Mouse (Mus musculus): ENCODE measurements around the gene Tns4.

Gene Tns4

DNA sequence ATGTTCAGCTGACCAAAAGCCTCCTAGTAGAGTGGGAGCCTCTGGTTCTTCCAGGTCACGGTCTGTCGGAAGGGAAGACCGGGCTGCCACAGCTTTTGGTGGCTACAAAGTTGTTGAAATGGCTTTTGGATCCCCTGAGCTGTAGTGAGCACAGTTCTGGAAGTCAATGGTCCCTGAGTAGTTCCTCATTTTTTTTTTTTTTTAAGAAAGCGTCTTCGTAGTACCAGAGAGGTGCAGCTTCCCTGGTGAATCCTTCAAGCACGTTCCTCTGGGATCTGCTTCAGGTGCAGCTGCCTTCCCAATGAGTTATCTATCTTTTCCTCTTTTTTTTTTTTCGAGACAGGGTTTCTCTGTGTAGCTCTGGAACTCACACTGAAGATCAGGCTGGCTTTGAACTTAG lies 4.6 kb upstream of the Tns4 start:
- DNase-seq (ENCODE audit: low spot score) = no peak

DNA sequence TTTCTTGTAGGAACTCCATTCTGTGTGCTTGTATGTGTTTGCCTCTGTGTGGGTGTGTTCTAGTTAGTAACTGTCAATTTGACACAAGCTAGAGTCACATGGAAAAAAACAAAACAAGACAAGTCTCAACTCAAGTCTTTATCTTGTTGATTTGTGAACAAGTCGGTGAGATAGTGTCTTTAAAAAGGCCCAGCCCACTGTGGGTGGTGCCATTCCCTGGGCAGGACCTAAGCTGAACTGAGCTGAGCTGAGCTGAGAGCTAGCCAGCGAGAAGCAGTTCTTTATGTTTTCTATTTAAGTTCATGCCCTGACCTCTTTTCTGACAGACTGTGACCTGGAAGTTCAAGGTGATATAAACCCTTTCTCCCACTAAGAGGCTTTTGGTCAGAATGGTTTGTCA lies 2.6 kb upstream of the Tns4 start:
- DNase-seq (ENCODE audit: low spot score) = peak; percentile 46

DNA sequence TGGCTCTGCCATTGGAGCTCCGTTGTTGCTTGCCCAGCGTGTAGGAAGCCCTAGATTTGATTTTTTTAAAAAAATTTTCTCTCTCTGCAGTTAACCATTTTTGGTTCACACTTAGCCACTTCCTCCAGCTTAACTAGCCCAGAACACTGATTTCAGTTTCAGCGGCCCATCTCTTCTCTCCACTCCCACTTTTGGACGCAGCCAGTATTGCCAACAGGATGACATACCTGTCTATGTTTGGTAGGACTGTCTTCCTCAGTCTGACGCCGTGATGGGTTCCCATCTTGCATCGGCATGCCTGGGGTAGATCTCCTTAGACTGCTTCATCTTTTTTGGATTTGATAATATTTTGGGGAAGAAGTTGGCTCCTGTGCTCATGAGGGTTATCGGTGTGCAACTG lies 1.3 kb upstream of the Tns4 start:
- DNase-seq (ENCODE audit: low spot score) = no peak

GRCm38 (mm10) chr11:99088486-99088885 lies 620 bp downstream of the Tns4 start:
- no peak for DNase-seq (ENCODE audit: low spot score)

DNA sequence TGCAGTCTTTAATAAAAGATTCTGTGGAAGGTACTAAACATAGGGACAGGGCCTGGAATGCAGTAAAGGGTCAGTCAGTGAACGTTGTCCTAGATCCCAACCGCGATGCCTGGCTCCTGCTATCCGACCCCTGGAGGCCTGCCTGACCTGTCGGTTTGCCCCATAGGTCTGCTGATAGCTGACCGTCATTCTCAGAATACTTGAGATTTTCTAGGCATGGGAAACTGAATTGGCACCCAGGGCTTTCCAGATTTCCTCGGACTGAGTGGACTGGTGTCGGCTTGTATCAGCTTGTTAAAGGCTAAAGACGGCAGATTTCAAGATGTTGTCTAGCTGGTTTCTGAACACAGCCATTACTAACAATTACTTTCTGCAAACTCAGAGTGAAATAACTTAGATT lies 4.7 kb downstream of the Tns4 start:
- peak; percentile 53 for DNase-seq (ENCODE audit: low spot score)

GRCm38 (mm10) chr11:99083516-99083915 lies 5.6 kb downstream of the Tns4 start:
- no peak for DNase-seq (ENCODE audit: low spot score)

GRCm38 (mm10) chr11:99082098-99082497 lies 7.0 kb downstream of the Tns4 start:
- DNase-seq (ENCODE audit: low spot score) = peak; percentile 74

GRCm38 (mm10) chr11:99081566-99081965 lies 7.5 kb downstream of the Tns4 start:
- no peak for DNase-seq (ENCODE audit: low spot score)

GRCm38 (mm10) chr11:99080902-99081543 lies 8.1 kb downstream of the Tns4 start:
- no peak for DNase-seq (ENCODE audit: low spot score)

GRCm38 (mm10) chr11:99077869-99078268 lies 11.2 kb downstream of the Tns4 start:
- no peak for DNase-seq (ENCODE audit: low spot score)

DNA sequence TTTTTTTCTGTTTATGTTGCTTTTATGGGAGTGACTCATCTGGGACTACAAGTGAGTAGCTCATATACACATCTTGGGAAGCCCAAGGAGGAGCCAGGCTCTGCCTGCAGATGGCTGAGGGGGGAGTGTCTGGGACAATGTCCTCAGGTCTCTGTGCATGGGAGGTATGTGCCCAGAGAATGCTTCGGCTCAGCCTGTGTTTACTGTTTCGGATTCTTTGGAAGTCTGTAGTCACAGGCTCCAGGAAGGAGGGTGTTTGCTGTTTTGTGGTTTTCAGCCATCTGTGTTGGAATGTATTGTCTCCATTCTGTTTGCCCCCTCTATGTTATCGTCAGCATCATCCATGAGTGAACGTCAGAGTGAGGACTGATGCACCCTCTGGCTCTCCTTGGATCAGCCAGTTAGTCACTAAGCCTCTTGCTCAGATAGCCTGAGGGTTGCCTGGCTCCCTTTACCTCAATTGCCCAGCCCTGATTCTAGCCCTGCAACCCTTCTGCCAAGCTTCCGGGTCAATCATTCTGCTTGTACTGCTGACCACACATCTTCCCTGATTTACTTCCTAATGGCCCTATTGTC lies 12.3 kb downstream of the Tns4 start:
- DNase-seq (ENCODE audit: low spot score) = no peak

GRCm38 (mm10) chr11:99073781-99074180 lies 15.3 kb downstream of the Tns4 start:
- no peak for DNase-seq (ENCODE audit: low spot score)

DNA sequence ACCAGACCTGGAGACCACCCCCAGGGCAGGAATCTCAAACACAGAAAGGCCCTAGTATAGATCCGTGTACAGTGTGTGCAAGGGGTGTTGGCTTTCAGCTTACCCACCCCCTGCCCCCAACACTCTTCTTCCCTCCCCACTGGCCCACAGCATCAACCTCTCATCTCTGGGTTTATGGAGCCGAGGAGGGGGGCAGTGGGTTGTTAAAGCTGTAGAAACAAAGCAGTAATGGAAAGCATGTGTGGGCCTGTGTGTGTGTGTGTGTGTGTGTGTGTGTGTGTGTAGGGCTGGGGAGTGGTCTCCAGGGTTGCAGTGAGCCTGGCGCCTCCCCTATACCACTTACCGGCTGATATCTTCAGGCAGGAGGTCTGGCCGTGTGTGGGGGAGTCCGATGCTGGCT lies 17.2 kb downstream of the Tns4 start:
- no peak for DNase-seq (ENCODE audit: low spot score)

DNA sequence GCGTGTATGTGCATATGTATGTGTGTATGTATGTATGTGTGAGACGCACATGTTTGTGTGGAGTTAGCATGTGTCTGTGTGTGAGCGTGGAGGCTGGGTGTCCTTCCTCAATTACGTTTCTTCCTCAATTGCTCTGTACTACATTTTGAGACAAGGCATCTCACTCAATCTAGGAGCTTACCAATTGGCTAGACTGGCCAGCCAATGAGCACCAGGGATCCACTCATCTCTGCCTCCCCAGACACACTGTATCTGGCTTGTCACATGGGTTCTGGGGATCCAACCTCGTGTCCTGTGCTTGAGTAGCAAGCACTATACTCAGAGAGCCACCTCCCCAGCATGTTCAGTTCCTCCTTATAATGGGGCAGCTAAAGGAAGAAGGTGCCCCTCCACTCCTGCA lies 20.7 kb downstream of the Tns4 start:
- no peak for DNase-seq (ENCODE audit: low spot score)

DNA sequence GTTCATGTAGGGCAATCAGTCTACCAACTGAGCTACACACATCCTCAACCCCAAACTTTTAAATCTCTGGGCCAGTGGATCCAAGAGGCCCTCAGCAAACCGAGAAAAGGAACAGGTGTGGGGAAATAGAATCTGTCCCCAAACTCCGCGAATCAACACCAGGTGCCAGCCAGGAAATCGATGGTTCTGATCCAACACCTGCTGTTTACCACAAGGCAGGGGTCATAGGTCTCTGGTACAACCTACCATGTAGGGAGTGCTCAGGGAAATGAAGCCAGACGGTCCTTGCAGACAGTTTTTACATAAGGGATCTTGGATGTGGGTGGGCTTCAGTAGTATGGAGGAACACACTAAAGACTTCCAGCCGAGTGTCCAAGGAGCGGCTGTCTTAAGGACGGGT lies 21.5 kb downstream of the Tns4 start:
- DNase-seq (ENCODE audit: low spot score) = no peak

DNA sequence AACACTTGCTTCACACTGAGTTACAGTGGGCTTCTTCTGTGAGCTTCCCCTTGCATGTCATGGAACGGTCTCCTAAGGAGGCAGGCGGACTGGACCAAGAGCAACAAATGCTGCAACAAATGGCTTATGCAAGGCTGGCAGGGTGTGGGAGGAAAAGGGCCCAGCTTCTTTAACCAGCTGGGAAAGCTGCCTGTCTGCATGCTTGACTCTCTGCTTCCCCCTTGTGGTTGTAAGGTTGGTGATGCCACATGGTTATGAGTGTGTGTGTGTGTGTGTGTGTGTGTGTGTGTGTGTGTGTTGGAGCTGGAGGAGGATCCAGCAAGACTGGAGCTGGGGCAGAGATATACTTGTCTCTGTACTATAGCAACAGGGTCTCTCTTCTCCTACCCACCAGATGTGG lies 23.1 kb downstream of the Tns4 start:
- DNase-seq (ENCODE audit: low spot score) = peak; percentile 83

DNA sequence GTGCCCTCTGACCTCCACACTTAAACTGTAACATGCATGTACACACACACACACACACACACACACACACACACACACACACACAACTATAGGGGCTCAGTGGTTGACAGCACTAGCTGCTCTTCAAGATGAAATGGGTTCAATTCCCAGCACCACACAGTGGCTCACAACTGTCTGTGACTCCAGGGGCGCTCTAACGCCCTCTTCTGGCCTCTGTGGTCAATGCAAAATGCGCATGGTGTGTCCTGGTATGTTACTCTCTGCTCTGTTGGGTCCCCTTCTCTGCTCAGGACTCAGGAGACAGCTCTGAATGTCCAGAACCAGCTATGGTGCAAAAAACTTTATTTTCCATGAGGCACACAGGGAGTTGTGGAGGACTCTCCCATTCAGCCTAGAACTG lies 23.8 kb downstream of the Tns4 start:
- DNase-seq (ENCODE audit: low spot score) = no peak

- no peak for DNase-seq (ENCODE audit: low spot score)
Observed at GRCm38 (mm10) chr11:99063406-99064131, 25.5 kb downstream of the Tns4 start.

GRCm38 (mm10) chr11:99062661-99063060 lies 26.4 kb downstream of the Tns4 start:
- no peak for DNase-seq (ENCODE audit: low spot score)

- no peak for DNase-seq (ENCODE audit: low spot score)
Observed at GRCm38 (mm10) chr11:99060435-99060834, 28.7 kb downstream of the Tns4 start.

GRCm38 (mm10) chr11:99055571-99056452 lies 33.3 kb downstream of the Tns4 start:
- DNase-seq (ENCODE audit: low spot score) = peak; percentile 31

GRCm38 (mm10) chr11:99055143-99055542 lies 34.0 kb downstream of the Tns4 start:
- DNase-seq (ENCODE audit: low spot score) = no peak

- peak; percentile 25 for DNase-seq (ENCODE audit: low spot score)
Observed at GRCm38 (mm10) chr11:99047643-99048042, 41.5 kb downstream of the Tns4 start.
